Mouse (Mus musculus) spleen, embryonic (tissue): ENCODE data around the gene Gid8.

ENCODE experiments used
- CTCF ChIA-PET: fragments of 350-600 bp; sonication (Branson Sonifier 250); formaldehyde crosslinking; loops from one replicate; lab custom pipeline; 2022; lab: Charles Lee

Gene Gid8

DNA sequence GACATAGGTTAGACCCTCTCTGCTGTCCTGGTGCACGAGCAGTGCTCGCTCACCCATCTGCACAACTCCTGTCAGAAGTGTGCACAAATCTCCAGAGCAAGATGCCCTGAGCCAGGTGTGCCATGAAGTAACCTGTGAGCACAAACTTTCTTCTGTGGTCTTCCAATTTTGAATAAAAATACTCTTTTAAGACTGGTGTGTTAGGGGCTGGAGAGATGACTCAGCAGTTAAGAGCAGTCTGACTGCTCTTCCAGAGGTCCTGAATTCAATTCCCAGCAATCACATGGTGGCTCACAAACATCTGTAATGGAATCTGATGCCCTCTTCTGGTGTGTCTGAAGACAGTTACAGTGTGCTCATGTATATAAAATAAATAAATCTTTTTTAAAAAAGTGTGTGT, 33.4 kb downstream of the Gid8 start:
- CTCF ChIA-PET, result interaction anchor here (1.4 kb wide), 1 partner anchor 45 kb away, joined by 4 read pairs; no protein-coding TSS in a partner anchor

DNA sequence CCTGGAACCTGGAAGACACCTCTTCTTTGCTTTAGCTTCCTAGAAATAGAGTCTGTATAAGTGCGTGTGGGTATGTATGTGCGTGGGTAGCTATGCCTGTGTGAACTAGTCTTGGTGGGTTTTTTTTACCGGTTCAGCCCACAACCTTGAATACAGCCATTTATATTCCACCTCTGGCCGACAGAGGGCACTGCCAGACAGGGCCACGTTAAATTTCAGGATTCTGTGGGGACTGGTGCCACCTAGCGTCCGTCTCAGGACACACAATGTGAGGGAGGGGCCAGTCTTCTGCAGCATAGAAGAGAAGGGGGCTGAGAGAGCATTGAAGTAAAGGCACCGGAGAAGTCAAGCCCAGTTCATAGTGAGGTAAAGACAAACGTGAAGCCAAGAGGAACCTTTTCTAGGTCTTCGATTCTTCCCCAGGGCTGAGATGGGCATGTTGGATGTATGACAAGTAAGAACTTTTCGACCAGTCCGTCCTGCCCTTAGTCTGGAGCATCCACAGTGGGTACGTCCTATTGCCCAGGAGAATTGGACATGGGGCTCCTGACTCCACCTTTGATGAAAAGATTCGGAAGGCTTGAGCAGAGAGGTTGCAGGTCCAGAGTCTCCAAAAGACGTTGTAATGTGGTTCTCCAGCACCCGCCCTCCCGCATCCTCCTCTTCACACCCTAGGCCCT, 35.5 kb downstream of the Gid8 start:
- CTCF ChIA-PET, result interaction anchor here (1.7 kb wide), 1 partner anchor 64 kb away, joined by 4 read pairs; no protein-coding TSS in a partner anchor

DNA sequence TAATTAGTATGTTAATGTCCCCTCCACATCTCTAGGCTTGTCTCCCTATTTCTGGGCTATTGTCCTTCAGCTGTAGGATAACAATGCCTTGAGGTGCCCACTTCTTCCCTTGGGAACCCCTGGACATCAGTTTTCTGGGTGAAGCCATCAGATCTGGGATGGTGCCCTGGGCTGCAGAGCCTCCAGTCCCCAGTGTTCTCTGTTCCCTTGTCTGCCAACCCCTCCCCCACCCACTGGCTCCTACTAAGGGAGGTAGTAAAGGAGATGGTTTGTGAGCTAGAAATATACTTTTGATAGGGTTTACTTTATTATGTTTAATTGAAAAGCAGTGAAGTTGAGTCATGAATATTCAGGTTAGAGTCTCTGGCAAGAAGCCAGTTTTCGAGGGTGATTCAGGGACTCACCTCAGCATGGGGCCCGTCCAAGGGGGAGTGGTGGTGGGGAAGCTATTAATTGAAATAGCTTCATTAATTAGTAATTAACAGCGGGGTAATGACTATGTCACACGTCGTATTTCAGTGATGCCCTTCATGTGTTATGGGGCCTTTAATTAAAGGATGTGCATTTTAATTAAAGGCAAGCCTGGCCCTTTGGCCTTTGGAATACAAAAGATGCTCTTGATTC, 36.8 kb downstream of the Gid8 start:
- CTCF ChIA-PET, result no interaction called here

DNA sequence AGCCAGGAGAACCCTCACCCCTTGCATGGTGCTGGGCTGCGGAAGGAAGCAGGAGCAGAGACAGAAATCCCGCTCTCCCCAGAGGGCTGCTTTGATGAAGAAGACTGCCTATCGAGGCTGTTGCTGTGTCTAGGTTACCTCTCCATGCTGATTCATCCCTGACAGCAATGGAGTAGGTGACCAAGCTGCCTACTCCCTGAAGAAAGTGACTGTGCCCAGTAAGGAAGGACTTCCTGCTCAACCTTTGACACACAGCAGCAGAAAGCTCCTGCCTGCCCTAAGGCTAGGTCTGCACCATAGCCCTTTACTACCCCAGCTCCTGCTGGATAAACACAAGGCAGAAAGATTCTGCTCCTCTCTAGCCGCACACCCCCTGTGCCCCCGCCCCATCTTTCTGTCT, 39.0 kb downstream of the Gid8 start:
- CTCF ChIA-PET, result no interaction called here

DNA sequence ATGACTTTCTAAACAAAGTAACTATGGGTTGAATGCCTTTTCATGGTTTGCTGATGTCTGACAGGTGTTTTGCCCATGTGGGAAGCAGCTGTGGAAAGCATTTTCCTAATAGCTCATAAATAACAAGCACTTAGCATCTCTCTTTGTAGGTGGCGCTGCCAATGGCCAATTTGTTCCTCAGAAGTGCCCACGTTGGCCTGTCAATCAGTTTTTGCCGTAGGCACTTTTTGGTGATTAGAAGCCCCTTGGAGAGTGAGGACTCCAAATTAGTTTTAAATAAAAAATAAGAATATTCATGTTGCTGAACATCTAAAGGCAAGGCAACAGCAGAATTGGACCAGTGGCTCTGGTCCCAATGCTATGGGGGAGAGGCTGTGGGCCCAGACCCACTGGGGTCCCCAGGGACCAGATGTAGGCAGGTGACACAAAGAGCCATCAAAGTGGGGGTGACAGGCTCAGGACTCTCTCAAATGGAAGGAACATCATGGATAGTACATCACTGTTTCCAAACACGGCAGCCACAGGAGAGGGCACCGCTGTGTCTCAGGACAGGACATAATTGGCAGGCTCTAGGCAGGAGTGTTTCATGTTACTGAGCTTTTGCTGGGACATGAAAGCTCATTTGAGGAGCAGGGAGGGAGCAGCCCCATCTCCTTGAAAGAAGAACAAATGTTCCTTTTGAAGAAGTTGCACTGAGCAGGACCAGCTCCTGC, 45.2 kb downstream of the Gid8 start:
- CTCF ChIA-PET, result no interaction called here

DNA sequence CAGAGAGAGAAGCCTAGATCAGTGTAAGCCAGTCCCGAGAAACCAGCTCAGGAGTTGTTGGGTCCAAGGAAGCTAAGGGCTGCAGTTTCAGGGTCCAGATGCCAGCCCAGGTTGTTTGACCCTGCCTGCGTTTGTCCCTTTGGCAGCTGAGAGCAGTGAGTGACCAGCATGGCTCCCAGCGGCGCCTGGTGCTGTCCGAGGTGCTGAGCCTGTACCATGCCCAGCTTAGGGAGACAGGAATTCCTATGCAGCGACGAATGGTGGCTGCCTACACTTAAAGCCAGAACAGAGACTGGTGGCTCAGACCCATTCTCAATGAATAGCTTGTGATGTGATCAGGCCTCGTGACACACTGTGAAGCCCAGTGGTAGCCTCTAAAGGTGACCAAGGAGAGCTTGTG, 46.0 kb downstream of the Gid8 start:
- CTCF ChIA-PET, result no interaction called here

DNA sequence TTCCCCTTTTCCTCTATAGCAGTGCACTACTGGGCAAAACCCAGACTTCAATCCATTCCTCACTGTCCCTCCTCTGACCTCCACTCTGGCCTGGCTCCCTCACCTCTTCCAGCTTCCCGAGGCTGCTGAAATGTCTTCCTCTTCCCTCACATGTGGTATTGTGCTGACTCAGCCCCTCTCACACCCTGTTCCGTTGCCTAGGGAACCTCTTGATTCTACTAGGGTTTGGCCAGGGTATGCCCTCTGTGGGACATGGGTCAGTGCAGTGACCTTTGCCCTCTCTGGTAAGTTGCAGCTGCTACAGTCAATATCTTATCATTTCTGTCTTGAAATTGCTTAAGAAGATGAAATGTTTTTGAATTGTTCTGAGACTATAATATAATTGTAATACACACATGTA, 46.9 kb downstream of the Gid8 start:
- CTCF ChIA-PET, result no interaction called here

DNA sequence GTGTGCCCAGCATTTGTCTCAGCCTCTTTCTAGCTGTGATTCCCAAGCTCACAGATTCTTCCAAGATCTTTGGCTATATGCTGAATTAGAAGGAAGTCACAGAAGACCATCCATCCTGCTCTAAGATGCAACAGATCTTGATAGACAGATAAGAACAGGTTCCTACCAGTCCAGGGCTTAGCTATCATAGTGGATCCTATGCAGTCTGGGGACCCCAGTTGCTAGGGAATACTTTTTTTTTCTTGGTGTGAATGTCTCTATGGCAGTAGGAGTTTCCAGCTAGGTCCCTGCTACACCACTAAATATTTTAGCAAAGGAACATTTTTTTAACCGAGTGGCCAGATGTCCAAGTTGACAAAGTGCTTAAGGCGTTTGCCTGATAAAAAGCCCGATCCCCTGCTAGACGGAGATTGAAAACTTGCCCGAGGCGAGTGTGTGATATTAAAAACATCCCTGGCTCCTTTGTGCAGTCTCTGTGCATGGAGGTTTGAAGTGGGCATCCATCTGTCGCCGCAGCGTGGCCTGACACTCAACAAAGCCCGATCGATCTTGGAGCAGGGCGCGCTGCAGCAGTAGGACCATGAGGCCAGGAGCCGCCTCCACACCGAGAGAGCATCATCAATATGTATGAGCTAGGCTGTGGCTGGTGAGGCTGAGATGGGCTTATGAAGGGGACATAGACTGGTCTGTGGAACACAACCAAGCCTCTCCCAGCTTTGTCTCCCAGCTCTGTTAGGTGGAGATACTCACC, 48.8 kb downstream of the Gid8 start:
- CTCF ChIA-PET, result no interaction called here

DNA sequence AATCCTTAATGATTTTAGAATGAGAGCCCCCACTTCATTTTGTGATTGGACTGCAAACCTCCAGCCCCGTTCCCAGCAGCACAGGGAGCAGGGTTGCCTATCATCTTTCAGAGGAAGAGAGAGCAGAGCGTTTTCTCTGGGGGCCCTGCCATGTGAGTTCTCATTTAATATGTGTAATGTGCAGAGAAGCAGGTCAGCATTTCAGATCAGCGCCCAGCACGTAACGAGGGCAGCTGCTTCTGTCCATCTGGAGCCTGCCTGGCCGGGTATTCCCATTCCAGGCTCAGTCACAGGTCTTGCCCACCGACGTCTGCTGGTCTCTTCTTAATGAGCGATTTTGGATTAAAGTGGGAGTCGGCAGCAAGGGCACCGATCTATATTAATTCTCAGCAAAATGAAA, 55.1 kb downstream of the Gid8 start:
- CTCF ChIA-PET, result no interaction called here

DNA sequence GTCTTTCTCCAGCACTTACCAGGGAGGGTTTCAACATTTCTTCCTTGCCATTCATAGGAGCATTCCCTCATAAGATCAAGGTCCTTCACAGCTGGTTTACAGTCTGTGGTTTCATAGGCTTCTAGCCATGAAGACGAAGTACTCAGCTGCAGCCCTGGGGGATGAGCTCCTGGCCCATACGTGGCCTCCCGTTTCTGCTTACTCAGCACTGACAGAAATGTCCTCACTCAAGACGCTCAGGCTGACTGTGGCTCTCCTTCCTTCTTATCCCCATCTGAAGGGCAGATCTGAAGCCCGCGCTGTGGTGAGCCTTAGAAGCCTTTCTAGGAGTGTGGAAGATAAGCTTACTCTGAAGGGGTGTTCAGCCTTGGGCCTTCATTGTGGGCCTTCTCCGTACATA, 55.8 kb downstream of the Gid8 start:
- CTCF ChIA-PET, result no interaction called here
